Mouse (Mus musculus): Measurements from ENCODE around the gene Dnttip2.
A peak's percentile ranks its signal among the peaks of the same experiment; 100 is the strongest.
"Not testable (repeated sequence)": the region's sequence is repeated elsewhere in the genome, so short reads cannot be mapped to it uniquely, and the experiment has no call there.

Dnttip2 gene

GRCm38 (mm10) chr3:122289344-122289743, 15.2 kb downstream of the Dnttip2 start:
- not testable (repeated sequence) for DNase-seq (ENCODE audit: low read depth in 1 of 2, low spot score in 2 of 2)

DNA sequence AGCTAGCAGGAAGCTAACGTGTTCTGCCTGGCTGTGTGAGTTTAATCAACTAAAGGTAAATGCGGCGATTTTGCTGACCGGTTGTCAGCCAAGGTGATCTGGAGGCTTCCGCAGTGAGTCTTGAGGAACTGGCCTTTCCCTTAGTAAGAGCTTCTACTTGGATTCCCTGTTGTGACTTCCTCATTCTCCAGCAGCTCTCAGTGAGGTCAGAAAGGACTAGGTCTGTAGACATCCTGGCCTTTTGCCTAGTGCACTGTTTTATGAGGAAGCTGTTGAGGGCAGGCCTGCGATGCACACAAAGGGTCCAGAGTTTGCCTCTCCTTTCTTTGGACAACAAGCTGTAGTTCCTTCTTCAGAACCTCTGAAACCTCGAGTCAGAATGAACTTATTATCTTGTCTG, 16.5 kb downstream of the Dnttip2 start:
- peak; percentile 49 to 57 for DNase-seq (ENCODE audit: low read depth in 1 of 2, low spot score in 2 of 2)

- no peak for DNase-seq (ENCODE audit: low read depth in 1 of 2, low spot score in 2 of 2)
Observed at GRCm38 (mm10) chr3:122291828-122292227, 17.6 kb downstream of the Dnttip2 start.

DNA sequence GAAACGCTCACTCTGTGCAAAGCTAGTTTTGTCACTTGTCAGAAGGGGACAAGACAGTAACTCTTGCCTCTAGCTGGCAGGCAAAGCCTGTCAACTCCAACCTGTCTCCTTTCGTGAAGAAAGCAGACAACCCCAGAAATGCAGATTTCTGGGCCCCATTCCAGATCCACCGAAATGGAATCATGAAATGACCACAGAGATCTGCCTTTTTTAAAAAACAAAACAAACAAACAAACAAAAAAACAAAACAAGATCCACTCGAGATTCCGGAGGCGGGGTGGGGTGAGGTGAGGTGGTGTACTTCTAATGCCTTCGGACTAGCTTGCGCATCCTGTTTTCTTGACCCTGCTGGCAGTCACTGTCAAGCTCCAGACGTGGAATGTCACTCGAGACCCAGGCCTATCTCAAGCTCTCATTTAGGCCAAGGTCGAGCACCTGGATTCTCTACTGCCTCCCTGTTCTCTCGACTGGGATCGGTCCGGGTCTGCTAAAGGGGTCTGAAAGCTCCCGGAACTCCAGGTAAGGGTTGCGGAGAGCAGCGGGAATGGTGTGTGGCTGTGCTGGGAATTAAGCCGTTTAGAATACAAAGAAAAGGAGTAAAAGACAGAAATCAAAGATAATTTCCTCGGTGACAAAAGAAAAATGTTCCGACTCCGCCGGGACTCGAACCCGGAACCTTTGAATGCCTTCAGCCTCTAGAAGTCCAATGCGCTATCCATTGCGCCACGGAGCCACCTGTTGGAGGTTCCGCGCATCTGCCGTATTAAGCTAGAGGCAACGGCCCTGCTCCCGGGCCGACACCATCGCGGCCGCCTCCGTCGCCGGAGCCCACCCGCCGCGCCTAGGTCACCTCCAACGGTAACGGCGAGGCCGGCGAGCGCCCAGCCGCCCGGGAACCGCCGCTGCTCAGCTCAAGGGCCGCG, 18.4 kb downstream of the Dnttip2 start:
- DNase-seq (ENCODE audit: low read depth in 1 of 2, low spot score in 2 of 2): peak; percentile 83 to 93

DNA sequence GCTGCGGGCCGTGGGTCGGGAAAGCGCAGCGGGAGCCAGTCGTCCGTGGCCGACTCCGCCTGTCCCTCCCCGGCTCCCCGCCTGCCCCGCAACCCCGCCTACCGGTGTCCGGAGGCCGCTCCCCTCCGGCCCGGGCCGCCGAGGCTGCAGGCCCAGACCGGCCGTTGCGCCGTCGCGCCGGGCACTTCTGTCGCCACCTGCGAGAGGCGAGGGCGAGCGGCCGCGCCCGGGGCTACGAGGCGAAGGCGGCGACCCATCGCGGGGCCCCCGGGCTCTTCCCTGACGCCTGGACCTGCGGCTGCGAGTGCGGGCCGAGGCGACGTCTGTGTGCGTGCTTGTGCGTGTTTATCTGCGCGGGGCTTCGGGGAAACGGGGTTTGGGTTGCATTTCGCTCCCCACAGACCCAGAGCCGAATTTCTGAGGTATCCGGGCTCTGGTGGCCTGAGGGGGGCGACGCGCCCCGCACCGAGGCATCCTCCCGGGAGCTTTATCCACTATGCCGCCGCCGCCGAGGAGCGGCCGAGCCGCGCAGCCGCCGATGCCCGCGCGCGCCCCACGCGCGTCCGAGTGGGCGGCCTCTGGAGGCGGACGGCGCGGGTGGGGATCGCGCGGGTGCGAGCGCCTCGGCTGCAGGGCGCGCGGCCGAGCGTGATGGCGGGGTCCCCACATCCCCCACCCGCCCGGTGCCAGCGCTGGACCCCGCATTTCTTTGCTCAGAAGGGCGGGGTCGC, 19.2 kb downstream of the Dnttip2 start:
- no peak for DNase-seq (ENCODE audit: low read depth in 1 of 2, low spot score in 2 of 2)

- peak in 1 of 2 experiments; percentile 62 for DNase-seq (ENCODE audit: low read depth in 1 of 2, low spot score in 2 of 2)
Observed at GRCm38 (mm10) chr3:122293954-122294850, 20.0 kb downstream of the Dnttip2 start, which contains the start of gene Bcar3. Bcar3 (plus strand) TSS chr3:122294136.

- no peak for DNase-seq (ENCODE audit: low read depth in 1 of 2, low spot score in 2 of 2)
Observed at GRCm38 (mm10) chr3:122295511-122295910, 21.3 kb downstream of the Dnttip2 start.

GRCm38 (mm10) chr3:122296979-122297378, 22.8 kb downstream of the Dnttip2 start:
- DNase-seq (ENCODE audit: low read depth in 1 of 2, low spot score in 2 of 2): no peak

DNA sequence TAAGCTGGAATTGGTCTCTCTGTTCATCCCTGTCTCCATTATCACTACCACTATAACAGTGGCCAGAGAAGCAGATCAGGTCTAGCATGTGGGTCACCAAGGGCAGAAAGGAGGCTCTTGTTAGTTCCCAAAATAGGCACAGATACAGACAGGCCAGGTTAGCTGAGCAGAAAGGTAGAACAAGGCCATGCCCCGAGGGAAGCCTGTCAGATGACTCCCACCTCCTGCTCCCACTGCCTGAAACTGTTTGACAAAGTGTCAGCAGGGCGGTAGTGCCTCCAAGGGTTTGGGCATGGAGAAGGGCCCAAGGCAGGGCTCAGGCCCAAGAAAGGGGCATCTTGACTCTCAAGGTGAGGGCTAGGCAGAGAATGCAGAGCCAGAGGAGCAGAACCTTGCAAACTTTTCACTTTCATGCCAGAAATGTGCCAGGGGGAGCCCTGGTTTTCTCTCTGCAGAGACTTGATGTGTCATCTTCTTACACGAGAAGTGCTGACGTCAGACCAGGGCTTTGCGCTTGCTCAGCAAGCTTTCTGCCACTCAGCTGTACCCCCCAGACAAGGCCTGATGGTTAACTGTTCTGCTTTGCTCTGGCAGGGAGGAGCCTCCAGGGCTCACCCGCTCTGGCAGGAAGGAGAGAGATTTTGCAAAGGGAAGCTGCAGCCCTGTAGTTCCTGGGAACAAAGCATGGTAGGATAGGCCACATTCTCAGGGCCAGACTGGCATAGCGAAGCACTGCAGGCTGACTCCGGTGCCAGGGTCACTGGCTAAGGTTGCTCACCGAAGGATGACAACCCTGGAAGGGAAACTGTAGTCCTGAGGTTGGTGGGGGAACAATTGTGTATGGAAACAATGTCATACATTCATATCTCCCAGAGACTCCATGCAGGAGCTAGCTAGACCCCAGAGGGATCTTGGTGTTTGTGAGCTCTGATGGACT, 27.1 kb downstream of the Dnttip2 start:
- DNase-seq (ENCODE audit: low read depth in 1 of 2, low spot score in 2 of 2): peak in 1 of 2 experiments; percentile 36

- no peak for DNase-seq (ENCODE audit: low read depth in 1 of 2, low spot score in 2 of 2)
Observed at GRCm38 (mm10) chr3:122304560-122304959, 30.4 kb downstream of the Dnttip2 start.

GRCm38 (mm10) chr3:122307894-122308671, 33.9 kb downstream of the Dnttip2 start:
- no peak for DNase-seq (ENCODE audit: low read depth in 1 of 2, low spot score in 2 of 2)

DNA sequence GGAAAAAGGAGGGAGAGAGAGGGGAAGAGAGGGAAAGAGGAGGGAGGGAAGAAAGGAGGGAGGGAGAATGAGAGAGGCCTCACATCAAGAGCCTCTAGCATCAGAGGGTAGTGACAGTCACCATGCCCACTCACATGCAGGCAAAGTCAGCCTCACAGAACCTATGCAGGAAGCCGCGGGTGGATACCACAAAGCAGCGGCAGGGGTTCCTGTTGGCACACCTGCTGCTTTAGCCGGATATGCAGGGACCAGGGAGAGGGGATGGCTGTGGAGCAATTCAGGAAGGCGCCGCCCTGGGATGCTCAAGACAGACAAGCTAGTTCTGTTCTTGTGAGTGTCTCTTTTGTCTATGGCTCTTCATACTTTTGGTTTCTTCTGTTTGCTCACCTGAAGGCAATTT, 34.8 kb downstream of the Dnttip2 start:
- DNase-seq (ENCODE audit: low read depth in 1 of 2, low spot score in 2 of 2): no peak

- DNase-seq (ENCODE audit: low read depth in 1 of 2, low spot score in 2 of 2): peak in 1 of 2 experiments; percentile 48
Observed at GRCm38 (mm10) chr3:122312078-122312477, 37.9 kb downstream of the Dnttip2 start.

- DNase-seq (ENCODE audit: low read depth in 1 of 2, low spot score in 2 of 2): no peak
Observed at GRCm38 (mm10) chr3:122312936-122313629, 38.9 kb downstream of the Dnttip2 start.

- no peak for DNase-seq (ENCODE audit: low read depth in 1 of 2, low spot score in 2 of 2)
Observed at GRCm38 (mm10) chr3:122313936-122314335, 39.7 kb downstream of the Dnttip2 start.

- DNase-seq (ENCODE audit: low read depth in 1 of 2, low spot score in 2 of 2): no peak
Observed at GRCm38 (mm10) chr3:122316621-122317020, 42.4 kb downstream of the Dnttip2 start.

- no peak for DNase-seq (ENCODE audit: low read depth in 1 of 2, low spot score in 2 of 2)
Observed at GRCm38 (mm10) chr3:122317339-122317738, 43.2 kb downstream of the Dnttip2 start.

DNA sequence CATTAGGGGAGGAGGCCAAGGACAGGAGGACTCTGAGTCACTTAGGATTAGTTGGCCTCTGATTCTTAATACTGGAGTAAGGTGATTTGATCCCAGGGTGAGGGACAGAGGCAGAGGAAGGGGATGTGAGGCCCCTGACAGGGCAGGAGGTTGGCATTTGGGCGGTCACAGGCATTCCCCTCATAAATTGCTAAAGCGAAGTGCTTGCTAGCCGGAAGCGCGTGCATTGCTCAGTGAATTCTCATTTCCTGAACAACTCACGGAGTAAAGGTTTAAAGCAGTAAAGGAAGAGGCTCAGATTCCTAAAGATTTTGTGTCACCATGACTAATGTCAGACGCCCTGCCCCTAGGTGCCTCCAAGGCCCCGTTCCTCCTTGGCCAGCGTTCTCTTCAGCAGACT, 48.0 kb downstream of the Dnttip2 start:
- DNase-seq (ENCODE audit: low read depth in 1 of 2, low spot score in 2 of 2): no peak
